Mouse (Mus musculus): Measurements from ENCODE around the gene Zar1l. TPM values are rescaled to one million over a fixed set of nuclear protein-coding genes. Genes with fewer than 3 reads are reported as not detected.

Gene Zar1l
- not detected in 2 replicates for polyA plus RNA-seq (2016; fragmentation: Nextera tagmentation; extraction: Ambion mirVana)

DNA sequence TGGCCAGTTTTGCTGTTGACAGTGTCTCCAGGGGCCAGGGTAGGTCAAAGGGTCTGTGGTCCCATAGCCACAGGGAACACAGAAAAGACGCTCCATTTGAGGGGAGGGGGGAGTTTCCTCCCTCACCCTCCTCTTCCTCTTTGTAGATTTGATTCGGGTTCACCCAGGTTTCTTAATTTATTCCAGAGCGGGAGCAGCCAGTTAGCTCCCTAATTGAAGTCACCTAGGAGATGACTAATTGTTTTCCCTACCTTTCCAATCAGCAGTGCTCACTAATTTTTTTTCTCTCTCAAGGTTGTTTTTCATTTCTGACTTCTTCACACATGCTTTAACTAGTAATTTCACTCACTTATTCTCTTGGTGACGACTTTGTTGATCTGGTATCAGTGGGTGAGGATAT is at the start of gene Zar1l:
Gene Zar1l, minus strand, starts transcription at position 101 of the 400 bp plus-strand sequence.
- H3K27me3 ChIP-seq (ENCODE audit: insufficient read depth, poor library complexity, severe bottlenecking): 0 out of 2 replicates have a peak, but pooled peaks cover 4% of the 10 kb centered on the region
- no peak within 1 kb of the TSS for H3K27ac ChIP-seq
- WGBS: 58% methylated on average over 4 of the region's 4 CpGs
- DNase-seq (ENCODE audit: low spot score): no peak
- peaks cover 7% of the 10 kb centered on the region; the same call in 1 of the 2 replicates for H3K4me1 ChIP-seq (replicated peaks)
- H3K36me3 ChIP-seq: no peaks in the 10 kb centered on the region
- H3K9me3 ChIP-seq: no peaks in the 10 kb centered on the region
- H3K4me3 ChIP-seq: no peak within 1 kb of the TSS

DNA sequence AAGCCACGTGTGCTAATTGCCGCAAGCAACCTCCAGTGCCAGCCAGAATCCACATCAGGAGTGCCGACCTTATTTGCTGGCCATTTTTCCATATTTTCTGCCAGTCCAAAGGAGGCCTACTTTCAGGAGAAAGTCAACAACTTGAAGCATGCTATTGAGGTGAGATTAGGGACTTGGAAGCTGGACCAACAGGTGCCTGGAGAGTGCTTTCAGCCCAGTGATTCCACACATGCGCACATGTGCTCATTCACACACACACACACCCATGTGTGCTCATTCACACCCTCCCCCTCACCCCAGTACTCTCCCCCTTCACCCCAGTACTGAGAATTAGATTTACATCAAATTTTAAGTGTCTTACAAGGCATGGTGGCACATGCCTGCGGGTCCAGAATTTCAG is 49.0 kb upstream of the Zar1l start:
- H3K27me3 ChIP-seq (ENCODE audit: insufficient read depth, poor library complexity, severe bottlenecking): no peaks in the 10 kb centered on the region
- H3K4me1 ChIP-seq (replicated peaks): 0 out of 2 replicates have a peak, but pooled peaks cover 2% of the 10 kb centered on the region
- H3K4me3 ChIP-seq: no peak overlapping the region
- peaks cover 95% of the 10 kb centered on the region for H3K36me3 ChIP-seq
- 93% methylated on average over 5 of the region's 5 CpGs for WGBS
- H3K27ac ChIP-seq: no peak overlapping the region
- no peaks in the 10 kb centered on the region for H3K9me3 ChIP-seq
- no peak for DNase-seq (ENCODE audit: low spot score)

- Histone ChIP-seq H3K4me1 (replicated peaks) (0 out of 2 replicates have a peak, but pooled peaks cover 2% of the 10 kb centered on the region), H3K36me3 (peaks cover 95% of the 10 kb centered on the region), H3K27me3 (ENCODE audit: insufficient read depth, poor library complexity, severe bottlenecking) (no peaks in the 10 kb centered on the region), H3K4me3 (no peak overlapping the region), H3K27ac (no peak overlapping the region), H3K9me3 (no peaks in the 10 kb centered on the region)
- DNase-seq (ENCODE audit: low spot score): no peak
- 65% methylated on average over 3 of the region's 3 CpGs for WGBS
Measured at GRCm38 (mm10) chr5:150566226-150566625, 48.3 kb upstream of the Zar1l start.

- no peak for DNase-seq (ENCODE audit: low spot score)
- 92% methylated on average over 6 of the region's 6 CpGs for WGBS
Measured at GRCm38 (mm10) chr5:150564426-150564825, 46.5 kb upstream of the Zar1l start.

DNA sequence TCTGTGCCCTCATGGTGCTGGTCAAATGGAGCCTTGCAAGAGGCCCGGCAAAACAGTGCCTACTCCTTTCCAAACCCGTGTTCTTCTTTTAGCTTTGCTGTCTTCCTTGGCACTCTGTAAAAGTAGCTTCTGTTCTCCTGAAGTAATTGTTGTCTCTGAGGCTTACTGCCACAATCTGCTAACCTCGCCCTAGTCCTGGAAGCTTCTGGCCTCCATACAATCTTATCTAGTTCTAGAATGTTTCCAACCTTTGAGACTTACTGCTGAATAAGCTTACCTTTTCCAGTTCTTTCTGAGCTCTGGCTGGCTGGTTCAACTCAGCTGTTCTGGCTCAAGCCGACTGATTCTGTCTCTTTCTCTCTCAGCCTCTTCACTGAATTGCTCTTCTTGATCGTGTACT is 43.8 kb upstream of the Zar1l start:
- Histone ChIP-seq H3K4me1 (replicated peaks) (0 out of 2 replicates have a peak, but pooled peaks cover 2% of the 10 kb centered on the region), H3K9me3 (no peaks in the 10 kb centered on the region), H3K27ac (no peak overlapping the region), H3K36me3 (peaks cover 95% of the 10 kb centered on the region), H3K27me3 (ENCODE audit: insufficient read depth, poor library complexity, severe bottlenecking) (no peaks in the 10 kb centered on the region), H3K4me3 (no peak overlapping the region)
- no peak for DNase-seq (ENCODE audit: low spot score)
- WGBS: 90% methylated on average over 5 of the region's 5 CpGs

More at GRCm38 (mm10) chr5:150564426-150564825, 46.5 kb upstream of the Zar1l start:
- Histone ChIP-seq H3K4me1 (replicated peaks) (0 out of 2 replicates have a peak, but pooled peaks cover 2% of the 10 kb centered on the region), H3K27ac (no peak overlapping the region), H3K36me3 (peaks cover 94% of the 10 kb centered on the region), H3K27me3 (ENCODE audit: insufficient read depth, poor library complexity, severe bottlenecking) (no peaks in the 10 kb centered on the region), H3K9me3 (no peaks in the 10 kb centered on the region), H3K4me3 (no peak overlapping the region)

DNA sequence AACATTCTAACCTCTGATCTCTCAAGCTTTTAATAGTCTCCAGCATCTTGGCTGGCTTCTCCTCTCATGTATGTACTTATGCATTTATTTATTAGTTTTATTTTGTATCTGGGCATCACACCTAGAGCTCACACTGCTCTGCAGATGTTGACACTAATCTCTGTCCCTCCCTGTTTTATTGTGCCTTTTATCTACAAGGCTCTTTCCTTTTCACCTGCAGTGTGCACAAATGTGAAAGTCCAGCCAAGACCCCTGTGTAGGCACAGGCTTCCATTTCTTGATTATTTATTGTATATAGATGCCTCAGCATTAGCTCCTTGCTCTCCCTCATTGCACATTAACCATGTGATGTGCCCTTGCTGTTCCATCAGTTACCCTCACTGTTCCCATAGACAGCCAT is 43.4 kb upstream of the Zar1l start:
- H3K27me3 ChIP-seq (ENCODE audit: insufficient read depth, poor library complexity, severe bottlenecking): no peaks in the 10 kb centered on the region
- DNase-seq (ENCODE audit: low spot score): no peak
- H3K36me3 ChIP-seq: peaks cover 92% of the 10 kb centered on the region
- no peaks in the 10 kb centered on the region for H3K9me3 ChIP-seq
- H3K4me1 ChIP-seq (replicated peaks): 0 out of 2 replicates have a peak, but pooled peaks cover 2% of the 10 kb centered on the region
- H3K27ac ChIP-seq: no peak overlapping the region
- no peak overlapping the region for H3K4me3 ChIP-seq

GRCm38 (mm10) chr5:150560851-150561250 is 42.9 kb upstream of the Zar1l start:
- no peak for DNase-seq (ENCODE audit: low spot score)
- H3K4me3 ChIP-seq: no peak overlapping the region
- no peak overlapping the region for H3K27ac ChIP-seq
- no peaks in the 10 kb centered on the region for H3K4me1 ChIP-seq (replicated peaks)
- H3K9me3 ChIP-seq: no peaks in the 10 kb centered on the region
- H3K27me3 ChIP-seq (ENCODE audit: insufficient read depth, poor library complexity, severe bottlenecking): no peaks in the 10 kb centered on the region
- H3K36me3 ChIP-seq: peaks cover 87% of the 10 kb centered on the region
- 95% methylated on average over 5 of the region's 5 CpGs for WGBS

DNA sequence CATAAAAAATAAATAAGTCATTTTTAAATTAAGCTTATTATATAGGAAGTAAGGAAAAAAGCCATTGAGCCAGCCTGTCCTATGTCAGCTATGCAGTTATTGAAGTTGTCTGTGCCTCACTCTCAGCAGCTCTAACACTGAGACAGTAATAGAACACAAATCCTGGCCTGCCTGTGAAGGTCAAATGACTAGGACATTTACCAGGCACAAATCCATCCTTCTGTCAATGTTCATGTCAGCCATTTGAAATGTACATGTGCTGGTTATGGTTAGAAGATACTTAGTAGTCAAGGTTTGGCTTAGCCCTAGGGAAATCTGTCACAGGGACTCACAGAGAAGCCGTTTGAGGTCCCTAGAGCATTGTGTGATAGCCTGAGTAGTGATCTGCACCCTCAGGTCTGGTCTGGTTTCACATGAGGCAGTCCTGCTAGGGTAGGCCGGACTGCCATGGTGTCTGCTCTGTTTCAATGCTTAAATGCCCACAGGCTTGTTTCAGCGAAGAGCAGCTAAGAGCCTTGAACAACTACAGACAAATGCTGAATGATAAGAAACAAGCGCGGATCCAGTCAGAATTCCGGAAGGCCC is 41.6 kb upstream of the Zar1l start:
- 92% methylated on average over 6 of the region's 6 CpGs for WGBS
- Histone ChIP-seq H3K27ac (no peak overlapping the region), H3K27me3 (ENCODE audit: insufficient read depth, poor library complexity, severe bottlenecking) (no peaks in the 10 kb centered on the region), H3K4me1 (replicated peaks) (no peaks in the 10 kb centered on the region), H3K9me3 (no peaks in the 10 kb centered on the region), H3K36me3 (peaks cover 84% of the 10 kb centered on the region), H3K4me3 (no peak overlapping the region)
- DNase-seq (ENCODE audit: low spot score): no peak

- peaks cover 68% of the 10 kb centered on the region for H3K36me3 ChIP-seq
- no peak overlapping the region for H3K27ac ChIP-seq
- no peak overlapping the region for H3K4me3 ChIP-seq
- no peak for DNase-seq (ENCODE audit: low spot score)
- H3K4me1 ChIP-seq (replicated peaks): no peaks in the 10 kb centered on the region
- WGBS: 89% methylated on average over 3 of the region's 3 CpGs
- no peaks in the 10 kb centered on the region for H3K27me3 ChIP-seq (ENCODE audit: insufficient read depth, poor library complexity, severe bottlenecking)
- H3K9me3 ChIP-seq: no peaks in the 10 kb centered on the region
Measured at GRCm38 (mm10) chr5:150551637-150552036, 33.7 kb upstream of the Zar1l start.

DNA sequence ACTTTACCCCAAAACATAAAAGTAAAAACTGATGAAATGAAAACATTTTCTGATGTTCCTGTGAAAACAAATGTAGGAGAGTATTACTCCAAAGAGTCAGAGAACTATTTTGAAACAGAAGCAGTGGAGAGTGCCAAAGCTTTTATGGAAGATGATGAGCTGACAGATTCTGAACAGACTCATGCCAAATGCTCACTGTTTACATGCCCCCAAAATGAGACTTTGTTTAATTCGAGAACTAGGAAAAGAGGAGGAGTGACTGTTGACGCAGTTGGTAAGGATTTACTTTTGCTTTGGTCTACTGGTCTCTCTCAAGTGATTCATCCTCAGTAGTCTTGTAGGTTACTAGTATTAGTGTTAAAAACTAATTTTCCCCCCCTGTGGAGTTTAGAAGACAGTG is 25.2 kb upstream of the Zar1l start:
- no peak for DNase-seq (ENCODE audit: low spot score)
- WGBS: 89% methylated on average over 2 of the region's 2 CpGs
- peaks cover 47% of the 10 kb centered on the region for H3K36me3 ChIP-seq
- H3K4me1 ChIP-seq (replicated peaks): no peaks in the 10 kb centered on the region
- no peak overlapping the region for H3K4me3 ChIP-seq
- no peak overlapping the region for H3K27ac ChIP-seq
- peaks cover 21% of the 10 kb centered on the region for H3K9me3 ChIP-seq
- no peaks in the 10 kb centered on the region for H3K27me3 ChIP-seq (ENCODE audit: insufficient read depth, poor library complexity, severe bottlenecking)

GRCm38 (mm10) chr5:150541302-150541701 is 23.3 kb upstream of the Zar1l start:
- Histone ChIP-seq H3K4me1 (replicated peaks) (no peaks in the 10 kb centered on the region), H3K4me3 (no peak overlapping the region), H3K9me3 (peaks cover 27% of the 10 kb centered on the region), H3K27me3 (ENCODE audit: insufficient read depth, poor library complexity, severe bottlenecking) (no peaks in the 10 kb centered on the region), H3K36me3 (peaks cover 63% of the 10 kb centered on the region), H3K27ac (no peak overlapping the region)
- 100% methylated on average over 1 of the region's 1 CpGs for WGBS
- DNase-seq (ENCODE audit: low spot score): no peak

- peaks cover 16% of the 10 kb centered on the region; the same call in 1 of the 2 replicates for H3K4me1 ChIP-seq (replicated peaks)
- DNase-seq (ENCODE audit: low spot score): no peak
- no peaks in the 10 kb centered on the region for H3K9me3 ChIP-seq
- H3K4me3 ChIP-seq: no peak overlapping the region
- H3K27ac ChIP-seq: no peak overlapping the region
- H3K27me3 ChIP-seq (ENCODE audit: insufficient read depth, poor library complexity, severe bottlenecking): no peaks in the 10 kb centered on the region
- 90% methylated on average over 2 of the region's 2 CpGs for WGBS
- H3K36me3 ChIP-seq: peaks cover 31% of the 10 kb centered on the region
Measured at GRCm38 (mm10) chr5:150525239-150525638, 7.3 kb upstream of the Zar1l start.

DNA sequence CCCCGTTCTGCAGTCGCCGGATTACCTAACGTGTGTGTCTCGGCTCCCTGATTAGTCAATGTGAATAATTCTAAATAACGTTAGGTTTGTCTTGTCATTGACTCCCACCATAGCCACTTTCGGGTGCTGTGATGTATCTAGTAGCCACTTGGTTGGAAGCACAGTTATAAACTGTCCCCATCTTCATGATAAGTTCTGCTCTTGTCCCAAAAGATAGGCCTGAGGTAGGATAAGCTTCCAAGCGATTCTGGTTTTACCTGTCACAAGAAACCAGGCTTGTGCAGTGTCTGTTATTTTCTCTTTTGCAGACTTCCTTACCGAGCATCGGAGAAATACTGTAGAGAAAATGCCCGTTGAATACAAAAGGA is 4.9 kb upstream of the Zar1l start:
- H3K4me3 ChIP-seq: peak overlapping the region; percentile 82
- WGBS: 10% methylated on average over 11 of the region's 11 CpGs

More for the DNA sequence above, 4.9 kb upstream of the Zar1l start:
- H3K36me3 ChIP-seq: peaks cover 19% of the 10 kb centered on the region
- no peaks in the 10 kb centered on the region for H3K9me3 ChIP-seq
- no peak for DNase-seq (ENCODE audit: low spot score)
- H3K27me3 ChIP-seq (ENCODE audit: insufficient read depth, poor library complexity, severe bottlenecking): no peaks in the 10 kb centered on the region
- H3K27ac ChIP-seq: peak overlapping the region; percentile 95
- H3K4me1 ChIP-seq (replicated peaks): peaks cover 16% of the 10 kb centered on the region; the same call in 1 of the 2 replicates

Measured in hindbrain, embryonic 10.5 days (tissue).